Mouse (Mus musculus) urinary bladder, postnatal 25 days (tissue): ENCODE data around the gene Zfp385b.

ENCODE experiments used
- DNase-seq: peaks from one replicate; pipeline ENCODE4 v3.0.0; 2022; ENCODE audit warnings: low spot score

Gene Zfp385b

DNA sequence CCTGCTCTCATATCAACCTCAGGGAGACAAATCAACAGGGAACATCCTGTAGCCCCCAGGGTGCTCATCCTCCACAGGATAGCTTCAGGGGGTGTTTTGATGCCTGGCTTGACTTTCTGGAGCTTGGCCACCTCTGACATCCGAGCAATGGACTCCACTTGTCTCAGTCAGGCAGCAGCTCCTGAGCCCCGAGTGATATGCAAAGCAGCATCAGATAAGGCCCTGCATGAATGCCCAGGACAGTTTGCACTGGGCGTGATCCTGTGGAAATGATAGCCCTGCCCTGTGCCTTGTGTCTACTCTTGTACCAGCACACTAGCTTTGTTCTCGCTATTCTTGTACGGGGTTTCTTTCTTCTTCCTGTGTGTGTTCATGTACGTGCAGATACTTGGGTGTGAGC lies 303.8 kb downstream of the Zfp385b start:
- no peak for DNase-seq

DNA sequence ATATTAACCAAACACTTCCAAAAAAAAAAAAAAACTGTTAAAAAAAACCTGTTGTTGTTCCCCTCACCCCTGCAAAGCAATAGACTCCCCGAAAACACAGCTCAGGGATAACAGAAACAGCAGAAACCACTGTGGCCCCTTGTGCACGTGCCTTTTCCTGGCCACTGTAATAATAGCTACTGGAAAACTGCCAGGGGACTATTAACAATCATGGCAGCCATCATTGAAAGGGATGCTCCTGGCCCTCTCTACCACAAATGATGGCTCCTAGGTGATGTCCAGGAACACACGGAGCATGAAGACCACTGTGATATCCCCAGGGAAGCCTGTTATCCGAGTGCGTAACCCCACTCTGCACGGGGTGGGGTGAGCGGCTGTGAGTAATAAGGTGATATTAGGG lies 304.4 kb downstream of the Zfp385b start:
- DNase-seq, result no peak

DNA sequence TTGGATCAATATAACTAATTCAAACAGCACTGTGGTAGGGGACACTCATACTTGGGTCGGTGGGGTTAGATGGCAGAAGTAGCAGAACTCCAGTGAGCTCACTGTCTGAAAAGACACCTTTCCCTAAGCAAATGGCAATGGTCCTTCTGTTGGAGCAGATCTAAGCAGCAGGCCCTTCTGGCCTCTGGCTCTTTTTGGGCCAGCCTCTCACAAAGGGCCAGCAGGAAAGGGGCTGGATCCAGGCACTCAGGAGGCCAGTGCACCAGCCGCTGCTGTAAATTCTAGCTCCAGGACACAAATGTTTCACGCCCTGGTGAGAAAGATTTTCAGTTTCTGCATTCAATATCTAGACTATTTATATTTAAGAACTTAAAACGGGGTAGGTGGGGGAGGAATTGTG lies 305.0 kb downstream of the Zfp385b start:
- DNase-seq, result no peak

DNA sequence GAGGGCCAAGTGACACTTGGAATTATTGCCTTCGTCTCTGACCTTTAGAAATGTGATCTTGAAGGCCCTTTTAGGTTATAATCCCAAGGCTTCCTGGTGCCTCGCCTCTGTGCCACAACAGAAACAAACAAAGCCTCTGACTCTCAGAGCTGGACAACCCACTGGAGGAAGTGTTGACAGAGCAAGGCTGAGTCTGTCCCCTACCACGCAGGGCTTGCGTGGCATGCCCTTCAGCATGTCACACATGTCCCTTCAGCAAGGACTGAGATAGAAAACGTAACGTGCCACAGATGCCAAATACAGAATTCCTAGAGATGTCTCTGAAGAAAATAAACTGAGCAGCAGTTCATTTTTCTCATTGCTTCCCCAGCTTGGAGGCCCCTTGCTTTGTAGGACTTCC lies 310.7 kb downstream of the Zfp385b start:
- DNase-seq, result no peak

DNA sequence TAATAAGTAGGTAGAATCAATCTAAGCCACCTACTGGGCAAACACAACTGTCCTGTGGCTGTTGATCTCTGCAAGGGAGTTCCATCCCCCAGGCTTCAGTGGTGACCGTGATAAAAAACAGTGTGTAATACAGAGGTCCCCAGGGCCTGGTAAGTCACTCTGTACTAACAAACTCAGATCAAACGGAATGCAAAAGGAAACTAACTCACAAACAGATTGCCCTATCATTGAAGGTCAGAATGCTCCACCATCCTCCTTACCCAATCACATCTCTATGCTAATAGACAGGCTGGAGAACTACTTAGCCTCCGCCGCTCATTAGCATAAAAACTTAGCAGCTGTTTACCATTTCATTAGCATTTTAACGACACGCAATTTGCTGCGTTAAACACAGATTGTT lies 313.1 kb downstream of the Zfp385b start:
- no peak for DNase-seq

DNA sequence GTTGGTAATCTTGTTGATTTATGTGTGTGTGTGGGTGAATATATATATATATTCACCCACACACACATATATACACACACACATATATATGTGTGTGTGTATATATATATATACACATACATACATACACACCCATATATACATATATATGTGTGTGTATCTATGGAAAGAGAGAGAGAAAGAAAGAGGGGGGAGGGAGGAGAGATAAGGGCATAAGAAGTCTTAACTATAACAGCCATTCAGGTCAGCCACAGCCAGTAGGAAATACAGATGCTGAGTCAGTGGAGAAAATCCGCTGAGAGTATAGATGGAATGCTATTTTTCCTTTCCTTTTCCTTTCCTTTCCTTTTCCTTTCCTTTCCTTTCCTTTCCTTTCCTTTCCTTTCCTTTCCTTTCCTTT lies 313.8 kb downstream of the Zfp385b start:
- no peak for DNase-seq

DNA sequence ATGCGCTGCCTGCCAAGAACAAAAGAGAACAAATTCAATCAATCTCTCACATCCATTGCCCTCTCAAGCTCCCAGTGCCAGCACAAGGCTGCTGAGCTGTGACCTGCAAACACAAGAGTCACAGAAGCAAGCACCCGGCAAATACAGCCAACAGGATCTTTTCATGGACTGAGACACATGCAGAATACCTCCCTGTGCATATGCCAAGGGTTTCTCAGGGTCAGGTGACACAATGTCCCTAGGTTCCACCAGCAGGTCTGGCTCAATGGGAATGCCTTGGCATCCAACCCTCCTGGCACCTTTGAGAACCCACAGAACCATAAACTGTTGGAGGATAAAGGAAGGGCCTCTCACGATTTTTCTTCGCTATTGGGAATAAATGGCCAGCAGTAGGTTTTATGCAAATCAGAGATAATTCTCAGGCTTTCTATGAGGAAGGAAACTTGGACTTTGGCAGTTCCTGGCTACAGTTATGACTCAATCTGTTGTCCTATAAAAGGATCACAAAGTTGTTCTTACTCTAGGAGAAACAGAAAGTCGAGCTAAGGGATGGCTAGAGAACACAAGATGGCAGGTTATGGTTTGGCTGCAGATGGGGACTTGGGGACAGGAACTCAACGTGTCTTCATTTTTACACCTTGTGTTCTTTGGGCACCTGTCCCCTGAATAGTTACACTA lies 315.6 kb downstream of the Zfp385b start:
- no peak for DNase-seq

DNA sequence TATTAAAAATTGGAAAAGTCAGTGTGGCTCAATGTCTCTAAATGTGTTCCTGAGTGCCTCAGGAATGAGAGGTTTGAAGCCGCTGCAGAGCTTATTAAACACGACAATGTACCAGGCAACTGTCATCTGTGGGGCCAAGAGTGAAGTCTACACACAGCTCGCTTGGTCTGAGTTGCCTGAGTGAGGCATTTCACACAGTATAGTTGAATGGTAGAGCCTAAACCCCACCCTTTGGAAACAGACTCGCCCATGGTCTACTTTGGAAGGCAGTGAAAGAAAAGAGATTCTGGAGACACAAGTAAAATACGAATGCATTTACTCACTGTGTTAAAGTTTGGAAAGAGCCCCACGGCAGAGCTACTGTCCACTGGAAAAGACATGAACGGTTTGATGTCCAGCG lies 316.2 kb downstream of the Zfp385b start:
- DNase-seq, result no peak

DNA sequence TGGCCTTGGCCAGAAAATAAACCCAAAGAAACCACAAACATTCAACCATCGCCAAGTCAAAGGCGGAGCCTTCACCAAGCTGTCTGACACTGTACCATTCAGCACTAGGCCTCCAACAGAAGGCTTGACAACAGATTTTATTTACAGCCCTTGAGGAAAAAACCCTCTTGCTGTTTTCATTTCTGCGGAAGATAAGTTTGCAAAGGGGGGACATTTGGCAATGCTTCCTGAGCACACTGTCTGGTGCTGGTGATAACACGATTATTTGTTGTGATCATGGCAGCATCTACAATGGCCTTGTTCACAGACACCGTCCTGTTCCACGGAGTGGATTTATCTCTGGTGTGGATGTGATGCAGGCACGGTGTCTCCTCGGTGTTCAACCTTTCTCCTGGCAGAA lies 317.0 kb downstream of the Zfp385b start:
- no peak for DNase-seq

DNA sequence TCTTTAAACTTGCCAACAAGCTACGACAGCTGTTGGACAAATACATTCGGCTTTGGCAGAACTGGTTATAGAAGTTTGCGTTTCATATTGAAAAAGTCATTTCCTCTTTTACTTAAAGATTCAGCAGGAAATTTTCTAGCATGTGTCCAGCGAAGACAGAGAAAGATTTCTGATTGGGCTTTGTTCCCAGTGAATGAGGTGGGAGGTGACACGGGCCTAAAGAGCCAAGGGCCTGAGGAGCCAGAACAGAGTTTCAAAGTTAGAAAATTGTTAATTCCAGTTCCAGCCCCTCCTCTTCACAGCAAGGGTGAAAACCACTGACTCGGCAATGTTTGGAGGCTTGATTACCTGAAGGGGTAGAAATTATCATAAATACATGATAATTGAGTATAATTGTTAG lies 319.0 kb downstream of the Zfp385b start:
- DNase-seq, result no peak

DNA sequence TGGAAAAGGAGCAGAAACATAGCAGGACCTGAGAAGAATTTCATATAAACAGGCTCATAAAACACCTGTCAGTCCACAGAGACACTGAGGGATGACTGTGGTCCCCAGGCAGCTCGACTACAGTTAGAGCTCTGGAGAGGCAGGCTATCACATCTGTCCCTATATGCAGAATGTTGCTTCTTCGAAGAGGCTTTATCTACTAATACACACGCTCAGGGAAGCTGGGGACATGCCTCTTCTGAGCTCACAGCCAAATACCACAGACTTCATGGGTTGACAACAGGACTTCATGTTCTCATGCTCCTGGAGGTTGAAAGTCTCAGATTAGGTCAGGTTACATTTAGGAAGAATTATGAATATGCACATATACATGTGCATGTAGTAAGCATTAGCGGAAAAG lies 321.1 kb downstream of the Zfp385b start:
- no peak for DNase-seq

DNA sequence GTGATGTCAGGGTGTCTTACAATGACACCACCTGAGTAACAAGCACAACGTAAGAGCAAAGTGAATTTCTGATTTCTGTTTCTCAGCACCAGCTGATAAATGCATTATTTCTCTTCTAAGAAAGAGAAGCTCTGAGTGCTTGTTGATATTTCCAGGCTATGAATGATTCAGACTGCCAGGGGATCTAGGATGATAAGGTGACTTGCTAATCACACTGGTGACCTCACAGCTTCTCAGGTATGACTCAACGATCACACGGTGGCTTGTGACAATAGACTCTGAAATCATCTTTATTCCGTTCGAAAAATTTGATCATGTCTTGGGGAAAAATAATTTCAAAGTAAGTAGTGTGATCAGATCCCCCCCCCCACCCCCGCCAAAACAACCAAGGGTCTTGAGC lies 321.5 kb downstream of the Zfp385b start:
- no peak for DNase-seq

DNA sequence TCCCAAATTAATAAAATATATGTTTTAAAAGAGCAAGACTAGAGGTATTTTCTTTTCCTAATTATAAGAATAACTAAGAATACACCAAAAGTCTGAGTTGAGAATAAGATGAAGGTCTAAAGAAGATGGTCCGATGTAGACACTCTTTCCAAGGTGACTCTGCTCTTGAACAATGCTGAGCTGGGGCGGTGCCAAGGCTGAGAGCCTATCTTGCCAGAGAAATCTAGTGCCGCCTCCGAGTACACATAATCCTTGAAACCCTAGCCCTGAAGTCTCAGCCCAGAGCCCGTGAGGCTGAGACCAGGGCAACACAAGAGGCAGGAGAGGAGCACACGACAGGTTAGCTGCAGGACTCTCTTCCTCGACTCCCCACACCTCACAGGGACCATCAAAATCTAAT lies 323.4 kb downstream of the Zfp385b start:
- DNase-seq, result no peak

DNA sequence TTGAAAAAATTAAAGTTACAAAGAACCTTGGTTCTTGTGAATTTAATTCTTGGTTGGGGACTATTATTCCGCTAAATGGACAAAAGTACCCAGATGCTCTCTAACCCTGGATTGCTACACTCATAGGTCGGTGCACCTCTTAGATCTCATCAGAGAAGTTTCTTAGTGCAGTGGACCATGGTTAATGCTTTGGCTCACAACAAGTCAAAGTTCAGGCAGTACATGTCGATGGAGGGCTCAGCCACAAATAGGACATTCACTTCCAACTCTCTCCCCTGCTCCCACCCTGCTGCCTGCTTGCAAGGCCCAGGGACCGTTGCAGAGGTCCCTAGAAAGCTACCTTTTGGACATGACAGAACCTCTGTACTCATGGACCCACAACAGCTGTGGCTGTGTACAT lies 324.1 kb downstream of the Zfp385b start:
- no peak for DNase-seq

DNA sequence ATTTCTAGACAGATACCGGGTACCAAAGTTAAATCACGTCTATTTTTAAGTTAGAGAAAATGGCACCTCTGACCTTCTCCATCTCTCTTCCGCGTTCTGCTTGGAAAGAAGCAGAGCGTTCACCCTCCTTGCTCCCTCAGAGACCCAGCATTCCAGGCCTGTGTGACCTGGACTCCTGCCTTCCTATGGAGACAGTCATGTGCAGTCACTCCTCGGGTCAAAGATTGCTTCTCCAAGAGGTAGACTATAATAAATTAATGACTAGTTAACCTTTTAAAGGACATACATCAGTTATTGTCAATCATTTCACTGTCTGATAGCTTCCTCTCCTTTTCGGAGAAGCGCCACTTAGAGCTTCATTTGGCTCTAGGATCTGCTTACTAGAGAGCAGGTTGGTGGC lies 325.7 kb downstream of the Zfp385b start:
- no peak for DNase-seq

DNA sequence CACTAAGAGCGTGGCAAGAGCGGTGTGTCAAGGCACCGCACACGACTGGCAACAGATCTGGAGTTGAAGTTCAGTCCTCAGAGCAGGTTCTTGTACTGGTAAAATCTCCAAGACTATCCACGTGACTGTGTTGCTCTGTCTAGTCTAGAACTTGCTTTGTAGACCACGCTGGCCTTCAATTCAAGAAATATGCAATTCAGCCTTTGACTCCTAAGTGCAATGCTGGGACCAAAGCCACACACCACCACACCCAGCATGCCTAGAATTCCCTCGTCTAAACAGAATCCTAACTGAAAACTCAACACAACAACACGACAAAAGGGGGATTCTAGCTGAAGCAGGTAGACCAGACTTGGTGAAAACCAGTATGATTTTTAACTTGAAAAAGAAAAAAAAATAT lies 332.3 kb downstream of the Zfp385b start:
- no peak for DNase-seq

DNA sequence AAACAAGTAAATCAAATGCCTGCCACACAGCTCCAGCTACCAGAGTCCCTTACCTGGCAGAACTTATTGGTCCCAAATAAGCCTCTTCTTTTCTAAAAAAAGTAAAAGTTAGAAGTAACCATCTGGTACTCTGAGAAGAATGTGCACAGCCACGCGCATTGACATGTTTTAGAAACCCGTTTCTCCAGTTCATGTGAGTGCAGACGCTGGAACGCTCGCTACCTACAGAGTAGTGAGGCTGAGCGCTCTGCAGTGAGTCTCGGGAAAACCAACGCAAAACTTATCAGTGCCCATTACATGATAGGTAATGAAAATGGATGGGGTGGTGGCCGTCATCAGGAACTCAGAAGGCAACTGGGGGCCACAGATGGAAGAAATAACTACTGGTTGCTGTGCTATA lies 338.2 kb downstream of the Zfp385b start:
- no peak for DNase-seq

DNA sequence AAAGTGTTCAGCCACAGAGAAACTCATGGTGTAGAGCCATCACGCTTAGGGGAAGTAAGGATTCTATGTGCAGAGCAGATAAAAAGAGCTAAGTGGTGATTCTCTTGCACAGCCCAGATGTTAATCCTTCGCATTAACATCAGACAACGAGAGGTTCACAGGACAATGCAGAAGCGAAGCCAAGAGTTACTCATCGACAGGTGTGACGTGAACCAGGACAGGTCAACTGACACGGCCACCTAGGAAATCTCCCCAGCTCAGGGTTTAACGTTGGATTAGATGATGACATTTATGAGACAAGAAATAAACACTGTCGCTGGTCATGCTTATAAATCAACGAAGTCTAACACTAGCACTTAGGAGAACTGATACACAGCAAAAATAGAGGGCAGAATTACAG lies 341.9 kb downstream of the Zfp385b start:
- no peak for DNase-seq

DNA sequence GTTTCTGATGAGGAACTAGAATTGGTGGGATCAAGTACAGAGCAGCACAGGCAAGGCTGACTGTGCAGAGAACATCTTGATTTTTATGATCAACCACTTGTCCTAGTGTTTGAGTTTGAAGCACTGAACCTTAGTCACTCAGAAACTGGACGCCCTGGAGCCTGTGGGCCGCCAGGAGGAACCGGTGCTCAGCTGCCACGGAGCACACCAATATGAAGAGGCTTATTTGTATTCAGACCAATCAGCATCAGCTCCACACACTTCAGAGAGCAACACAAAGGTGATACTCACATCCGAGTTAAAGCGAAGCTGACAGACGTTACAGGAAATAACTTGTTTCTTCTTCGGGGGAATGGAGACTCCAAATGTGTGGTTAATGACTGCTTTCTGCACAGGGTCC lies 343.0 kb downstream of the Zfp385b start:
- no peak for DNase-seq

DNA sequence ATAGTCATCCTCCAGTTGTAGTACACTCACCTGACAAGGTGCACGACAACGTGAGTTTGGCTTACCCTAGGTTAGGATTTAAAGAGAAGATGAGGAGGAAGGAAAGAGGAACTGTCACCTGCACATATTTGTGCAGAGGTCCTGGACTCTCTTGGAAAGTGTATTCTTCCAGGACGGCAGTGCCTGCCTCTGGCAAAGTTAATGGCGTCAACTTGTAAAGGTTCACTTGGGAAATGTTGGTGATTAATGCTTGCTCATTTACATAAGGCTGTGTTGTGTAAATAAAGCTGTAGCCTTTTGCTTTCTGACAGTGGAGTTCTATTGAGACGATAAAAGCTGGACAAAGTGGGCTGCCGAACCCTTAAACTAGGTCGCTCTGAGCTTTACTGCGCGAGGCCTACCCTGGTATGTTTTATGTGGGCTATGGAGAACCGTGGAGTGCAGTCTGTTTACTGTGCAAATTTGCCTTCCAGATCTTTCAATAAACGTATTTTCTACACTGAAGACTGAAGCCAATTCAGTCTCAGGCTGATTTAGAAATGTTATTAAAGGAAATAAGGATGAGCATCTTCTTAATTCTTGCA lies 347.1 kb downstream of the Zfp385b start:
- DNase-seq, result no peak

DNA sequence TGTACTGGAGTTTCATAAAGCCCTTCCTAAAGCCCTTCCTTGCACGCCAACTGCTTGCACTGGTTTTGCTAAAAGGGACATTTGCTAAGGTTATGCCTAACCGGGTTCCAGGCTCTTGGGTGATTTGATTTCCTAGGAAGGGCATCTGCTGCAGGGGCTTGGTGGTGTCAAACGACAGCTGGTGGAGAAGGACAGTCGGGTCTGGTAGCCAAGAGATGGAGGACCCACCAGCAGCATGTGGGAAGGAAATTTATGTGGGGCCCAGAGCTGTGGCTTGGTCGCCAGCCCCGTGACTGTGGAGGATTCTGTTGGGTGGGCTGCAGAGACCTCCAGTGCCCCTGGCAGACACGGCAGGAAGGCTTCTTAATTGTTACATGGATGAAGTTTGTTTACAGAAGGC lies 348.7 kb downstream of the Zfp385b start:
- DNase-seq, result no peak

DNA sequence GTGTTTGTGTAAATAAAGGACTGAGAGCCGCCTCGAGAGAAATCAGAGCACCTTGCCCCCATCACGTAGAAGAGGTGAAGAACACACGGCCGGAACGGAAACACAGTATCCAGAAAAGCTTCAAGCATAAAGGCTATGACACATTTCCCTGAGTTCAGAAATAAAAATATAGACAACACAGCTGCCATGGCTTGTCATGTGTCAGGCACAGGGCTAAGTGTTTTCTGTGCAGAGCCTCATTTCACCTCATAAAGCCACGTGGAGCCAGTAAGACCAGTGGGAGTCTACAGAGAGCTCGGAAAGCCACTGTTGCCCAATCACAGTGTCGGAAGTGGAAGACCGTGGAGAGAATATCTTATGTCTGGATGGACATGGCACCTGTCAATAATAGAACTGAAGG lies 358.0 kb downstream of the Zfp385b start:
- no peak for DNase-seq

DNA sequence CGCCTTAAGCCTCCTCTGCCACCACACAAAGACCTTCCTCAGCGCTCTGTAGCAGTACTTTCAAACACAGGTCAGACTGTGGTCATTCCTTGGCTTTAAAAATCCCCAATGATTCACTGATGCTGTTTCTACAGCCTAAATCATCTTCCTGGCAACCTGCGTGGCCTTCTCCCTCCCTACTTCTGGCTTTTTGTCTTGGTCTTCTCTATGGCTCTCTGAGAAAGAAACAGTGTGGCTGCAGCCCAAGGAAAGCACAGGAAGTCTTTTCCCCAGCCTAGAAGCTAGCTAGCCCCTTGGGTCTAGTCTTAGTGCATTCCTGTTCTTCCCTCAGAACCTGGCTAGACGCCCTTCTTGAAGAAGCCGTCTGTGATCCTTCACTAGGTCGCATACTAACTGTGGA lies 359.4 kb downstream of the Zfp385b start:
- no peak for DNase-seq

DNA sequence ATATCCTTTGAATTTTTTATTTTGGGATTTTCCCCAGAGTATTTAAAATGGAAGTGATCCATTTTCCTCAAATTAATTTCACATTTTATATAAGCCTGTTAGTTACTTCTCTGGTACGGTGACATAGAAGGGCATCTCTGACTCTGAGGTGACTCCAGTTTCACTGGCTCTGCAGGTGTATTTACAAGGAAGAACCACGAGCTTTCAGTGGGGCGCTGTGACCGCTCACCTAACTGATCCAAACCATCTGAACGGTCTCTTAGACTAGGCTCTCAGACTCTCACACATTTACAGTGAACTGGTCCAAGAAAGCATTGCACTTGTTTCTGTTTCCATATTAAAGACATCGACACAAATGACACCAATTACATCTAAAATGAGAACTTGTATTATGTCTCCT lies 361.0 kb downstream of the Zfp385b start:
- no peak for DNase-seq

DNA sequence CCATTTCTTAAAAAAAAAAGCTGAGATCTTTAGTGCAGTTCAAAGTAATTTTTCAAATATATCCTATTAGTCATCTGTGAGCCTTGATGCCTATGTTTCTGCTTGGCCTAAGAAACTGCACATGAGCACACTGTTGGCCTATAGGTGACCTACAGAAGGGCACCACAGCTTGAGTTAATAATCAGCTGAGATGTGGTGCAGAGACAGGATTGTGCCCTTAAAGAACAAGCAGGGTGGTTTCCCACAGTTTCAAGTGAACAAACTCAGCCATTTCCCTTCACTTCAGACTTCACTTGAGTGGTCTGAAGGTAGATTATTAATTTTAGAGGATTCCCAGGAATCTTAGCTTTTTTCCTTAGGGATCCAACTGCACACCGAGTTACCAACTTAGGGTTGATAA lies 362.3 kb downstream of the Zfp385b start:
- DNase-seq, result no peak
